Mouse (Mus musculus): ENCODE measurements at regions not wholly inside any gene's neighbourhood (a gene's known extent, or its start where the extent isn't known, plus 50 kb on each side); places are given as distances from the start of the nearest gene placed in this dataset.
"Not testable (repeated sequence)": the region's sequence is repeated elsewhere in the genome, so short reads cannot be mapped to it uniquely, and the experiment has no call there.

DNA sequence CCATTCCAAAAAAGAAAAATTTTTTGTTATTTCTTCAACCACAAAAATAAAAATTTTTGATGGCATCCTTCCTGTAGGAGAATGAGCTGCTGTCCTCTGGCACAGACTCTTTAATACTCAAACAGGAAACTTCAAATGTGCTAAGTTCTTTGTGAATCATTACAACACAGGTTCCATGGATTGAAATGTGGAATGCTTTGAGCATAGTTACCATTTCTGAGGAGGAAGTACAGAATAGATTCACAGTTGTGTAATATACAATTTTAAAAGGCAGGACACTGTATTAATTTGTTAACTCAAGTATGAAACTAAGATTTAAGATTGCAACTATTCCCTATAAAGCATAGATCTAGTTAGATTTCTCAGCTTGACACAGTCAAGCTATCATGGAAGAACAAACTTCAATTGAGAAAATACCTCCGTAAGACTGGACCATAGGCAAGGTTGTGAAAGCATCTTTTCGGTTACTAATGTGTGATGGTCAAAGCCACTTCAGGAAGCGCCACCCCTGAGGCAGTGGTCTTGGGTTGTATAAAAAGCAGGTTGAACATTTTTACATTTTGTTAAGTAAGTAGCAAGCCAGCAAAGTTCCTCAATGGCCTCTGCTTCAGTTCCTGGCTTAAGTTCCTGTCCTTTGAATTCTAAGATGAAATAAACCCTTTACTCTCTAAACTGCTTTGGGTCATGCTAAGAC is 354.0 kb upstream of the B3galt2 start:
- DNase-seq = no peak

DNA sequence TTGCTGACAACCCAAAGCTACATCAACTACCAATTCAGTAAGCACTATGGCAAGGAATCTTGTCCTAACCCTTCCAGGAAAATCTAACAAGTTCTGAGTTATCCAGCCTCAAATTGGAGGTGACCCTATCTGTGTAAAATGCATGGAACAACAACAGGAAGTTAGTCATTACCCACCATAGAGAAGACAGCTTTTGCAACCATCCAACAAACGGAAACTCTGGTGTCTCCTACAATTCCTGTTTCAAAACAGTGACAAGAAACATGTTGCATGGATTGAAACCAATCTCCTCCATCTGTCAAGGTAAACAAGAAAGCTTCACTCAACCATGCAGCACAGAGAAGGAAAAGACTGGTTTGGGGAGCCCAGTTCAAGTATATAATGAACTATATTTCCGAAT is 353.0 kb upstream of the B3galt2 start:
- DNase-seq = no peak

DNA sequence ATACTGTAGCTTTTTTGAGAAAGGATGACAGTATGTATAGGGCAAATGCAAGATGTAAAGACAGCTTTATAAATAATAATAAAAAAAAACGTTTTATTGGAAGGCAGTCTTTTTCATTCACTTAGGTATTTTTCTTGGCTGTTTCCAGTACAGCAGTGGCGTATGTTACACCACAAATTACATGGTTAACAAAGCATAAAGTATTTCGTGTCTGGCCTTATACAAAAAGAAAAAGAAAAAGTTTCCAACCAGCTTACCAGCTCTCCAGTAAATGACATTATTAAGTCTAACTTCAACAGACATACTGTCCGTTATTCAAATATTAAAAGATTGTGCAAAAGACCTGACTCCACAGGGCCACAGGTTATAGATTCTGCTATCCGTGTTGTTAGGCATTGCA is 343.9 kb upstream of the B3galt2 start:
- DNase-seq = no peak

DNA sequence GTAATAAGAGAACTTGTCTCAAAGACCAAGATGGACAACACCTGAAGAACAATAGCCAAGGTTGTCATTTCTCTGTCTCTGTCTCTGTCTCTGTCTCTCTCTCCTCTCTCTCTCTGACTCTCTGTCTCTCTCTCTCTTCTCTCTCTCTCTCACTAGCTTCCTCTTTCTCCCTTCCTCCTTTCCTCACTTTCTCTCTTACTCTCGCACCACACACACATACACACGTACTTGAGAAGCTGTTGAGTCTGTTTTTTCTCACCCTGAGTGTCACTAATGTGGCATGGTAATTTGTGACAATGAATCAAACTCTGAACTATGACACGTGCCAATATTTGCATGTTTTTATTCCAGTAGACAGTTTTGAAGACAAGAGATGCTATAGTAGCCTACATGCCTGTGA is 333.1 kb upstream of the B3galt2 start:
- no peak for DNase-seq

DNA sequence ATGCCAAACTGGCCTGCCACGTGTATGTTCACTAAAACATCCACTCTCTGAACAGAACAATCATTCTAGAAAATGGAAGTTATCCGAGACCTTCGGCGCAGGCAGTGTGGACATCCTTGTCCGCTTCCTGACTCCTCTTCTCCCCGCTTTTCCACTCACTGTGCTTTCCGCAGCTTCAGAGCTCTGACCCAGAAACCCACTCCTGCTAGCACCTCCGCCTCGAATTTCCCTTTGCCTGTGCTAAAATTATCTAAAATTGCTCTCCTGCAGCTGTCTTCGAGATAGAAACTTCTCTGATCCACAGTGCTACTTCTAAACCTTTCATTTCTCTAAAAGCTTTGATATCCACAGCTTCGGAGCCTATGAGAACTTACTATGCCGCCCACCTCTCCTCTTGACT is 322.1 kb upstream of the B3galt2 start:
- DNase-seq = no peak

DNA sequence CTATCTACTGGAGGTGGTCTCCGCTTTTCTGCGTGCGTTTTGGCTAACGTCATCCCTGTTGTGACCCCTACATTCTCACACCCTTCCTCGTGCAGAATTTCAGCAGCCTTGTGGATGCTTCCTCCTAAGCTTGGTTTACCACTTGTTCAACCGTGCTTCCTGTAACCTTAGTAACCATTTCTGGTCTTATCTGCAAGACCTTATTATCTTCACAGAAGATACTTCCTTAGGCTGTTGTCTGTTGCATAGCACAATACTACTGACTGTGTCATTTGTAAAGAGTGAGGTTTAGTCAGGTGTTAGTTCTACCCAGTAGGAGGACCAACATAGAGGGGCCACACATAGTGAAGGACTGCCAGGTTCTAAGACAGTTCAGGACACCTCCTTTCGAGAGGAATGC is 320.9 kb upstream of the B3galt2 start:
- DNase-seq = no peak

DNA sequence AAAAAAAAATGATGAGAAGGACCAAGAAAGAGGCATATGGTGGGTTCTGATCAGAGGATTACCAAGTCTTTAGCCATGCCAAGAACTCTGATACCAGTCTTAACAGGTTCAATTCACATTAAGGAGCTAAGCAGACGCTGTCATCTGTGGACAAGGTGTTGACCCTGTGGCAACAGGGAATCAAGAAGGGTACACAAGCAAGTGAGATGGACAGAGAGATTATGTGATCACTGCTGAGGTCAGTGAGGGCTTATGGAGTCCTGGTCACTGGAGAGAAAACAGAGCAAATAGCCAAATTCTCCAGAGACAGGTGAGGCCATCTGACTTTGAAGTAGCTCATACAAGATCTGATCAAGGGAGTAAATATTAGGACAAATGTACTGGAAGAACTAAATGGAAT is 289.1 kb upstream of the B3galt2 start:
- no peak for DNase-seq

DNA sequence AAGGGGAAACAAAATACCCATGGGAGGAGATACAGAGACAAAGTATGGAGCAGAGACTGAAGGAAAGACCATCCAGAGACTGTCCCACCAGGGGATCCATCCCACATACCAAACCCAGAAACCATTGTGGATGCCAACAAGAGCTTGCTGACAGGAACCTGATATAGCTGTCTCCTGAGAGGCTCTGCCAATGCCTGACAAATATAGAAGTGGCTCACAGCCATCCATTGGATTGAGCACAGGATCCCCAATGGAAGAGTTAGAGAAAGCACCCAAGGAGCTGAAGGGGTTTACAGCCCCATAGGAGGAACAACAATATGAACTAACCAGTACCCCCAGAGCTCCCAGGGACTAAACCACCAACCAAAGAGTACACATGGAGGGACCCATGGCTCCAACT is 280.2 kb upstream of the B3galt2 start:
- not testable (repeated sequence) for DNase-seq

DNA sequence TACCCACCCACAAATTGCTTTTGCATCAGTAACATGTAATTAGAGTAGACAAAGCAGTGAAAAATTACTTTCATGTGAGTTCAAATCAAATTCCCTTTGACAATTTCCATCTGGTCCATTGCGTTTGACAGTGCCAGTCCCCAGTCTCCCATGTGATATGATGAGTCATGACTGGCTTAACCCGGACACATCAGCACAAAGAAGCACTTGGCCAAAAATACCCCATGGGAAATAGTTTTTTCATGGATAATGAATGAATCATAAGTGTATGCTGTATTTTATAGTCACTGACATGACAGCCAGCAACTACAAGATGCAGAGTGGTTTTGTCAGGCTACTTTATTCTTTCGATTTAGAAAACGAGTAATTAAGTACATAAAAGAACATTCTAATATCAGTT is 248.6 kb upstream of the B3galt2 start:
- no peak for DNase-seq
